In genomic region chr17:17405606-17406005, GRCm38 (mm10) we compare ENCODE assay signal across 15 mouse cellular contexts. TPM values are rescaled to one million over a fixed set of nuclear protein-coding genes. Genes with fewer than 3 reads are reported as not detected.
DNase-seq lines count a peak whose midpoint lies in the region; ATAC-seq lines count a peak whose summit lies in the region.
"Had no signal": no experiment of that assay in that cellular context is flagged by ENCODE, and none has a peak within 500 bp of the region (broad histone marks: within the 10 kb centered on the region; RNA-seq: fewer than 3 reads in every experiment).

No protein-coding gene starts in this region.

- peaks cover 18% of the 10 kb centered on the region for H3K4me1 ChIP-seq in neural tube, embryonic 15.5 days
- H3K4me1 ChIP-seq in embryonic facial prominence, embryonic 12.5 days, result peaks cover 19% of the 10 kb centered on the region; the same call in 1 of the 2 replicates
- H3K4me1 ChIP-seq in limb, embryonic 11.5 days (ENCODE audit: control insufficient read depth, insufficient read depth, low read length), result peaks cover 17% of the 10 kb centered on the region
- H3K4me1 ChIP-seq: liver, embryonic 12.5 days had no signal

- no peaks in the 10 kb centered on the region for H3K9me3 ChIP-seq in neural tube, embryonic 15.5 days (replicated peaks)
- H3K9me3 ChIP-seq in embryonic facial prominence, embryonic 12.5 days, result no peaks in the 10 kb centered on the region
- H3K9me3 ChIP-seq in limb, embryonic 11.5 days (ENCODE audit: control insufficient read depth, low read length), result no peaks in the 10 kb centered on the region
- H3K9me3 ChIP-seq: liver, embryonic 12.5 days had no signal

- no peak overlapping the region for H3K9ac ChIP-seq in neural tube, embryonic 15.5 days (replicated peaks)
- H3K9ac ChIP-seq in embryonic facial prominence, embryonic 12.5 days, result no peak overlapping the region
- no peak overlapping the region for H3K9ac ChIP-seq in limb, embryonic 11.5 days (ENCODE audit: low read length)
- H3K9ac ChIP-seq: liver, embryonic 12.5 days; lung, embryonic 14.5 days had no signal

- WGBS in neural tube, embryonic 15.5 days, result 36% methylated on average over 1 of the region's 1 CpGs
- 26% methylated on average over 1 of the region's 1 CpGs for WGBS in embryonic facial prominence, embryonic 12.5 days
- 26% methylated on average over 1 of the region's 1 CpGs for WGBS in limb, embryonic 11.5 days

- no peak for ATAC-seq in neural tube, embryonic 15.5 days (ENCODE audit: low FRiP score)
- no peak for ATAC-seq in embryonic facial prominence, embryonic 12.5 days (ENCODE audit: insufficient number of reproducible peaks, insufficient read depth, low FRiP score, low TSS enrichment)
- no peak for ATAC-seq in limb, embryonic 11.5 days (ENCODE audit: insufficient number of reproducible peaks, low FRiP score, low TSS enrichment, low read depth)
- ATAC-seq: liver, embryonic 12.5 days had no signal

- no peaks in the 10 kb centered on the region for H3K27me3 ChIP-seq in neural tube, embryonic 15.5 days (replicated peaks)
- no peaks in the 10 kb centered on the region for H3K27me3 ChIP-seq in embryonic facial prominence, embryonic 12.5 days
- no peaks in the 10 kb centered on the region for H3K27me3 ChIP-seq in limb, embryonic 11.5 days (ENCODE audit: control insufficient read depth, insufficient read depth, low read length)
- H3K27me3 ChIP-seq: liver, embryonic 12.5 days had no signal

- H3K36me3 ChIP-seq in neural tube, embryonic 15.5 days, result no peaks in the 10 kb centered on the region
- H3K36me3 ChIP-seq in embryonic facial prominence, embryonic 12.5 days, result no peaks in the 10 kb centered on the region
- H3K36me3 ChIP-seq in limb, embryonic 11.5 days (ENCODE audit: control insufficient read depth, insufficient read depth, low read length), result no peaks in the 10 kb centered on the region; the same call in 1 of the 2 replicates
- H3K36me3 ChIP-seq: liver, embryonic 12.5 days had no signal

- no peak overlapping the region for H3K27ac ChIP-seq in neural tube, embryonic 15.5 days (replicated peaks)
- H3K27ac ChIP-seq in embryonic facial prominence, embryonic 12.5 days, result peak overlapping the region; percentile 2; the same call in 1 of the 2 replicates
- H3K27ac ChIP-seq in limb, embryonic 11.5 days (replicated peaks; ENCODE audit: low read depth, low read length), result peak overlapping the region; percentile 64
- H3K27ac ChIP-seq: heart, adult 2 months; liver, embryonic 12.5 days had no signal

- H3K4me2 ChIP-seq in neural tube, embryonic 15.5 days, result 0 out of 2 replicates have a peak overlapping the region, but pooled peaks have one; percentile 8
- H3K4me2 ChIP-seq in embryonic facial prominence, embryonic 12.5 days (replicated peaks), result no peak overlapping the region
- peak overlapping the region; percentile 24; the same call in 1 of the 2 replicates for H3K4me2 ChIP-seq in limb, embryonic 11.5 days (ENCODE audit: low read depth, severe bottlenecking)
- H3K4me2 ChIP-seq: liver, embryonic 12.5 days; lung, embryonic 14.5 days had no signal

- H3K4me3 ChIP-seq in neural tube, embryonic 15.5 days (replicated peaks), result no peak overlapping the region
- H3K4me3 ChIP-seq in embryonic facial prominence, embryonic 12.5 days, result no peak overlapping the region
- H3K4me3 ChIP-seq in limb, embryonic 11.5 days (ENCODE audit: low read depth, low read length), result no peak overlapping the region
- H3K4me3 ChIP-seq: heart, adult 2 months; liver, embryonic 12.5 days had no signal

- no peak for DNase-seq in neural tube, embryonic 10.5 days (ENCODE audit: extremely low spot score, low spot score)
- no peak for DNase-seq in limb, embryonic 11.5 days (ENCODE audit: low spot score)
- no peak for DNase-seq in thymus, postnatal 10 days (ENCODE audit: low spot score in 2 of 2)
- no peak for DNase-seq in frontal cortex, postnatal 25 days (ENCODE audit: low spot score in 2 of 2)
- no peak for DNase-seq in testis, postnatal 10 days (ENCODE audit: low spot score)
- DNase-seq: adrenal gland, postnatal 25 days; cerebellum, adult 18-20 months; gastrocnemius, postnatal 14 days; heart, adult 2 months; lung, embryonic 14.5 days had no signal

RNA-seq across cellular contexts. Expression of gene Lix1, which starts 3.1 kb away (rescaled TPM):
- 18.3 and 18.7 TPM in 2 replicates for polyA plus RNA-seq in neural tube, embryonic 15.5 days (2015; fragmentation: Nextera tagmentation; extraction: Ambion mirVana)
- polyA plus RNA-seq in embryonic facial prominence, embryonic 12.5 days (2016; fragmentation: Nextera tagmentation; extraction: Ambion mirVana), result 50.3 and 50.9 TPM in 2 replicates
- 98.9 and 104 TPM in 2 replicates for polyA plus RNA-seq in limb, embryonic 11.5 days (2014; fragmentation: Nextera tagmentation; extraction: Ambion mirVana)
- polyA plus RNA-seq: activated CD4-positive, CD25-positive, alpha-beta regulatory T cell, adult 4 months; small intestine, adult 2 months had no signal

RNA-seq across cellular contexts. Expression of gene Riok2, which starts 31.5 kb away (rescaled TPM):
- polyA plus RNA-seq in neural tube, embryonic 15.5 days (2015; fragmentation: Nextera tagmentation; extraction: Ambion mirVana), result 22.6 and 26.4 TPM in 2 replicates
- polyA plus RNA-seq in embryonic facial prominence, embryonic 12.5 days (2016; fragmentation: Nextera tagmentation; extraction: Ambion mirVana), result 33.0 and 33.5 TPM in 2 replicates
- polyA plus RNA-seq in limb, embryonic 11.5 days (2014; fragmentation: Nextera tagmentation; extraction: Ambion mirVana), result 33.7 and 33.9 TPM in 2 replicates
